Mouse (Mus musculus) C2C12 (cell line): ENCODE results near the gene Rbfox2. TPM values are rescaled to one million over a fixed set of nuclear protein-coding genes. Genes with fewer than 3 reads are reported as not detected.

Experiments used
- H3K27me3 ChIP-seq: one replicate; pipeline ENCODE4 v1.6.1; 2011; ENCODE audit not compliant: control insufficient read depth, insufficient read depth, insufficient read length
- H3K36me3 ChIP-seq: one replicate; pipeline ENCODE4 v1.6.1; 2011; ENCODE audit not compliant: control insufficient read depth, insufficient read depth
- H3K4me3 ChIP-seq: one replicate; pipeline ENCODE4 v1.5.1; 2011; ENCODE audit warnings: mild to moderate bottlenecking, control low read depth; ENCODE audit not compliant: poor library complexity, insufficient read depth, severe bottlenecking
- H3K79me2 ChIP-seq: one replicate; pipeline ENCODE4 v1.6.1; 2011; ENCODE audit not compliant: control insufficient read depth, insufficient read depth
- H3K79me3 ChIP-seq: one replicate; pipeline ENCODE4 v1.6.1; 2011; ENCODE audit warnings: low read depth, control low read depth
- H3ac ChIP-seq: one replicate; pipeline ENCODE3; 2011; ENCODE audit warnings: low read depth; ENCODE audit not compliant: control insufficient read depth, insufficient read length
- CEBPB ChIP-seq: IDR thresholded peaks from one replicate; pipeline ENCODE4 v1.6.1; 2011; ENCODE audit warnings: low read depth, mild to moderate bottlenecking, control low read depth, moderate library complexity
- CTCF ChIP-seq: IDR thresholded peaks from one replicate; pipeline ENCODE4 v1.5.1; 2011; ENCODE audit not compliant: control insufficient read depth, insufficient read depth, insufficient read length
- FOSL1 ChIP-seq: IDR thresholded peaks from one replicate; pipeline ENCODE4 v1.8.0; 2011; ENCODE audit warnings: mild to moderate bottlenecking, low read length; ENCODE audit not compliant: poor library complexity, insufficient read depth, severe bottlenecking
- MAX ChIP-seq: IDR thresholded peaks from one replicate; pipeline ENCODE4 v1.6.1; 2011; ENCODE audit warnings: mild to moderate bottlenecking, control low read depth
- MYOD1 ChIP-seq: IDR thresholded peaks from one replicate; pipeline ENCODE4 v1.6.1; 2011; ENCODE audit warnings: low read depth; ENCODE audit not compliant: control insufficient read depth, insufficient read length
- MYOG ChIP-seq: IDR thresholded peaks from one replicate; pipeline ENCODE4 v1.6.1; 2011; ENCODE audit not compliant: control insufficient read depth, insufficient read length; ENCODE audit errors: extremely low read depth
- USF1 ChIP-seq: IDR thresholded peaks from one replicate; pipeline ENCODE4 v1.6.1; 2011; ENCODE audit warnings: low read depth, mild to moderate bottlenecking, control low read depth, moderate library complexity
- polyA plus RNA-seq: library from polyadenylated mRNA; unstranded; fragments of >200 nt; fragmentation: generic; extraction: Trizol; gene quantifications from one replicate; pipeline ENCODE4 v1.2.1, GENCODE M21; 2012; ENCODE audit warnings: missing spikeins

The Rbfox2 gene
- polyA plus RNA-seq, 1 experiment = 72.3 TPM

- TF ChIP-seq CEBPB (no peak), MYOG (no peak), USF1 (no peak), FOSL1 (no peak), CTCF (no peak), MYOD1 (no peak), MAX (no peak)
- peaks cover under 1% of the 10 kb centered on the region for H3K79me3 ChIP-seq
- no peak overlapping the region for H3K4me3 ChIP-seq
- no peaks in the 10 kb centered on the region for H3K27me3 ChIP-seq
- peaks cover 17% of the 10 kb centered on the region for H3K79me2 ChIP-seq
- H3K36me3 ChIP-seq = peaks cover 98% of the 10 kb centered on the region
- no peak overlapping the region for H3ac ChIP-seq
These were observed 207.0 kb downstream of the Rbfox2 start for GRCm38 (mm10) chr15:77099756-77100155.

DNA sequence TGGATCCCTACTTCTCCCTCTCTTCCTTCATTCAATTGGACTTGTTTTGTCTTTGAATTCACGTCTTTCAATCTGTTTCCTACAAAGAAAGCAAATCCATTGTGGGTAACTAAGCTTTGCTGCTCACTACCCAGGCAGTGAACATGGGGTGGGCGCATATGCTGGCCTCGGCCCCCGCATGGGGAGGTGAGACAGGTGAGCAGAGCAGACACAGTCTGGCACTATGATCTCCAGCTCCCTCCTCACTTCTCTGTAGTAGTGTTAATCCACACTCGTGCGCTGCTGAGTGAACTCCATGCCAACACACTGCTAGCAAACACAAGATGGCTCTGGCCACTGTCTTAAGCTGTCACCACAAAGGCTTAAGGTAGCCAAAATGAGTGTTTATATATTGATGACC, 209.4 kb downstream of the Rbfox2 start:
- TF ChIP-seq MYOG (no peak), MYOD1 (no peak), MAX (no peak), FOSL1 (no peak), USF1 (no peak), CEBPB (no peak), CTCF (no peak)
- H3K36me3 ChIP-seq = peaks cover 99% of the 10 kb centered on the region

GRCm38 (mm10) chr15:77095216-77095615, 211.6 kb downstream of the Rbfox2 start:
- Histone ChIP-seq H3K36me3 (peaks cover 99% of the 10 kb centered on the region), H3K79me2 (peaks cover 8% of the 10 kb centered on the region), H3K27me3 (no peaks in the 10 kb centered on the region), H3K4me3 (no peak overlapping the region), H3ac (no peak overlapping the region), H3K79me3 (no peaks in the 10 kb centered on the region)
- no peak for TF ChIP-seq USF1
- peak; percentile 33 for TF ChIP-seq CEBPB

More for the DNA sequence above, 209.4 kb downstream of the Rbfox2 start:
- peaks cover 15% of the 10 kb centered on the region for H3K79me2 ChIP-seq
- no peak overlapping the region for H3ac ChIP-seq
- no peak overlapping the region for H3K4me3 ChIP-seq
- H3K79me3 ChIP-seq = no peaks in the 10 kb centered on the region
- H3K27me3 ChIP-seq = no peaks in the 10 kb centered on the region

DNA sequence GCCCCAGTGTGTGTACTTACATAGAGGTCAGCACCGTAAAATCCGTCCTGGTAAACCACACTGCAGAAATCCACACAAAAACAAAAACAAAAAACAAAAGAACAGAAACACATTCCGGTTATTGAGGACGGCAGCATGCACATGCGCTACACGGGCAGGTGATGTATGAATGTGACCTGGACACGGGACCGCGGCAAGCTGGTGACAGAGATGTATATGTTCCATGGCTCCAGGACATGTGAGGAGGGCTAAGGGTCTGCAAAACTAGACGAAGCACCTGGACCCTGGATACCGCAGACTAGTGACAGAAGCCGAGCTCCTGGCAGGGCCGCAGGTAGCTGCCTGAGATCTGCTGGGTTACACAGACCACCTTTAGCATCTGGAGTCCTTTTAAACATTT, 212.4 kb downstream of the Rbfox2 start:
- H3K4me3 ChIP-seq = no peak overlapping the region
- TF ChIP-seq MYOD1 (no peak), USF1 (no peak), MAX (no peak), FOSL1 (no peak), CTCF (no peak), CEBPB (no peak), MYOG (no peak)
- H3K79me3 ChIP-seq = no peaks in the 10 kb centered on the region
- no peak overlapping the region for H3ac ChIP-seq
- H3K27me3 ChIP-seq = no peaks in the 10 kb centered on the region
- H3K36me3 ChIP-seq = peaks cover 98% of the 10 kb centered on the region
- peaks cover 8% of the 10 kb centered on the region for H3K79me2 ChIP-seq

GRCm38 (mm10) chr15:77091394-77091793, 215.4 kb downstream of the Rbfox2 start:
- H3K4me3 ChIP-seq = no peak overlapping the region
- no peak overlapping the region for H3ac ChIP-seq
- H3K79me3 ChIP-seq = no peaks in the 10 kb centered on the region
- TF ChIP-seq USF1 (no peak), MYOD1 (no peak), MYOG (no peak), MAX (no peak), CEBPB (no peak), CTCF (no peak), FOSL1 (no peak)
- H3K36me3 ChIP-seq = peaks cover 93% of the 10 kb centered on the region
- H3K27me3 ChIP-seq = no peaks in the 10 kb centered on the region
- peaks cover 25% of the 10 kb centered on the region for H3K79me2 ChIP-seq

DNA sequence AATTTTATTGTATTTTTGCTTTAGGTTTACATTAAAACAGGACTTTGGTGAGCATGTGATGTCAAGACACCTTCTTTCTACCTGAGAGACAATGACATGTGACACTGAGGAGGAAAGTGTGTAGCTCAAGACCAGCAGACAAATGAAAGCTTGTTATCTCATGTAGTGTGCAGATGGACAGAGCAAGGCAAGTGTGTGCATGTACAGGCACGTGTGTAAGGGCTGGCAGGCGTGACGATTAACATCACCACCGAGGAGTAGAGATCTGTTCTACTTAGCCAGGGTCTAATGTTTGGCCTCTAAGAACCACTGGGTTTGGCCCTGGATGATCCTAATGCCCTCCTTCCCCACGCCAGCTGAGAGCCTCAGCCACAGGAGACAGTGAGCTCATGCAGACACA, 216.3 kb downstream of the Rbfox2 start:
- Histone ChIP-seq H3K36me3 (peaks cover 93% of the 10 kb centered on the region), H3K79me2 (peaks cover 25% of the 10 kb centered on the region), H3K79me3 (no peaks in the 10 kb centered on the region), H3K4me3 (no peak overlapping the region), H3K27me3 (no peaks in the 10 kb centered on the region), H3ac (no peak overlapping the region)
- no peak for TF ChIP-seq MAX
- no peak for TF ChIP-seq CTCF
- no peak for TF ChIP-seq CEBPB
- no peak for TF ChIP-seq USF1
- TF ChIP-seq MYOD1 = no peak
- no peak for TF ChIP-seq FOSL1
- no peak for TF ChIP-seq MYOG
